Mouse (Mus musculus) bone marrow, adult 2 months (tissue): Measurements from ENCODE around the gene Psmd4.

Experiments used
- CTCF ChIP-seq: fragments of 200-500 bp; IDR thresholded peaks from 2 replicates; pipeline ENCODE4 v1.5.1; 2011; ENCODE audit warnings: low read length, control low read depth; ENCODE audit not compliant: control insufficient read depth, insufficient read depth
- POLR2A ChIP-seq: fragments of 200-500 bp; IDR thresholded peaks from 2 replicates; pipeline ENCODE4 v1.6.1; 2011; ENCODE audit warnings: low read depth, mild to moderate bottlenecking, control low read depth, low read length, borderline replicate concordance; ENCODE audit not compliant: control insufficient read depth

DNA sequence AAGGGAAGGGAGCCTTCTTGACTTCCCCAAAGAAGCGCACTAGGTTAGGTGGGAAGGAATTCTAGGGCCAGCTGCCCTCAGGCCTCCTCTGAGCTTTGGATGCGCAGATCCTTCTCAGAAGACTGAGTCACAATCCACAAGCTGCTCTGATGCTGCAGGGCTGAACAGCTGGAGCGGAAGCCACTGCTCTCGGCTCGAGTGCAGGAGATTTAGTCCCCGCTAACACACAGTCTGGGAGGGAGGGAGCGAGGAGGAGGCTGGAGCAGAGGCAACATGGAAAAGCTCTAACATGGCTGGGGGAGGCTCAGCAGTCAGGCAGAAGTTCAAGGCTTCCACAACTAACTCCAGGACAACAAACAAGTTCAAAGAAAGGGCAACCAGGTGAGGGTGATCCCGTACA, 15.7 kb upstream of the Psmd4 start:
- no peak for TF ChIP-seq CTCF
- no peak for TF ChIP-seq POLR2A
